Mouse (Mus musculus): ENCODE results near the gene Krt15. TPM values are rescaled to one million over a fixed set of nuclear protein-coding genes. Genes with fewer than 3 reads are reported as not detected.

Gene Krt15
- polyA plus RNA-seq, 1 experiment from 2014 or later, result 8.0 TPM

DNA sequence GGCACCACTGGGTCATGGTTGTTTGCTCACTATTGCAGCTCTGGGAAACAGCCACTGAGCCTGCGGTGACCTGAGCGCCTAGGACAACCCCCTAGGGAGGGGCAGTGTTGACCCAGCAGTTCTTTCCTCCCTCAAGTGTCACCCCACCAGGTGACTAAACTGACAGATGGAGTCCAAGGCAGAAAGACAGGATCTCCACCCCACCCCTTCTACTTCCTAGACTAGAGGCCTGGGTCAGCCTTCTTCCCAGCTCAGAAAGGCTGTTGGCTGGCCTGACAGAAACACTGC lies 22.0 kb downstream of the Krt15 start:
- no peaks in the 10 kb centered on the region for H3K4me1 ChIP-seq
- 75% methylated on average over 2 of the region's 2 CpGs for WGBS
- no peak overlapping the region for H3K4me2 ChIP-seq (replicated peaks)
- H3K9me3 ChIP-seq, result no peaks in the 10 kb centered on the region
- H3K27me3 ChIP-seq (replicated peaks), result no peaks in the 10 kb centered on the region
- H3K4me3 ChIP-seq, result no peak overlapping the region
- H3K27ac ChIP-seq, result no peak overlapping the region
- H3K36me3 ChIP-seq, result no peaks in the 10 kb centered on the region
- H3K9ac ChIP-seq, result no peak overlapping the region
- ATAC-seq (ENCODE audit: low FRiP score, low read depth), result no peak

DNA sequence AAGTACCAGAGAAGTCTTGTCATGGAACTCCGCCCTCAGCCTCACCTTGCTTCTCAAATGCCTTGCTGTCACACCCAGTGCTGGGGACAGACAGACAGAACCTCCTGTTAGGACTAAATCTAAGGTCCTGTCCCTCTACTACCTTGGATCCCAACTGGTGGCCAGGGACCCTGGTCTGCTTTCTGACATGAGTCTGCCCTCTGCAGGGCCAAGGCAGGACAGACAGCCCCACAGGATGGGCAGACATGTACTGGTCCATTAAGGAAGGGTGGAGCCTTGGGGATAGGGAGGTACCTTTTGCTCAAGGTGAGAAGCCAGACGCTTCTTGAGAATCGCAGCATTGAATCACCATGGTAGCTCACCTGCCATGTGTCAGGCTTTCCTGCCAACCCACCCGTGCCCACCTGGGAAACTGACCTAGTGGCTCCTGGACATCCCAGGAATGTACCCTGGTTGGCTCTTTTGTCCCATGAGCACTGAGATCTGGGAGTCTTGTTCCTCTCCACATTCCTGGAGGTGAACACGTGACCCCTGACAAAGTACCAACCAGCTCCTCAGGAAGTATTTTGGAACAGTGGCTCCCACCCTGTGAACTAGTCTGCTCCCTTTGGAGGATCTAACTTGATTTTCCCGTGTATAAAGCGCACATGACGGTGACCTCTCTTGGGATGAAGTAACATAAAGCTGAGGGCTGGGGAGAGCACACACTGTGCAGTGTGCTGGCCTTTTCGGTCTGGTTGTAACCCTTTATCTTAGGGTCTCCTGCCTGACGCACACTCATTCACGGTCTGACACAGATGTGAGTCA lies 22.6 kb downstream of the Krt15 start:
- Histone ChIP-seq H3K36me3 (no peaks in the 10 kb centered on the region), H3K4me3 (no peak overlapping the region), H3K9me3 (no peaks in the 10 kb centered on the region), H3K27me3 (replicated peaks) (no peaks in the 10 kb centered on the region), H3K4me1 (no peaks in the 10 kb centered on the region), H3K4me2 (replicated peaks) (no peak overlapping the region), H3K27ac (no peak overlapping the region), H3K9ac (no peak overlapping the region)
- WGBS, result 80% methylated on average over 11 of the region's 11 CpGs
- no peak for ATAC-seq (ENCODE audit: low FRiP score, low read depth)

DNA sequence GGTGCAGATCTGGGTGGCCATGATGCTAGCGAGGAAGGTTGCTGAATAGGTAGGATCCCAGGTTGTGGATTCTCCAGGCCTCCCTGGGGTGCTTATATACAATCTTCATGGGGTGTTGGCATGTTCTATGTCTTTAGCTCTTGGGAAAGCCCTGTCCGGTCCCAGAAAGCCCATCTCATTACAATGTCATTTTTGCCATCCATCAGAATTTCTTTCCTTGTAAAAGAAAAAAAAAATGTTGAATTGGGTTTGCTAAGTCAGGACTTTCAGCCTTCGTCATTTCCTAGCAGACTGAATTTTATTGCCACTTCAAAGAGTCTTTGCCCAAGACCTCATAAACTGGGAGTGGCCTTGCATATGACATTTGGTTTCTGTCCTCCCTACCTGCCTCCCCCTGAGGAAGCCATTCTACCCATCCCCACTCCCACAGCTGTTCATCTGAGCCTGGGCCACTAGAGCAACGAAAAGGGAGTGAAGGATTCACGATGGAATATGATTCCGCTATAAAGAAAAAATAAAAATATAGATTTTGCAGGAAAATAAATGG lies 30.1 kb downstream of the Krt15 start, which contains the start of gene Krt36:
TSS of gene Krt36 (minus strand) at position 51 of the 547 bp plus-strand sequence.
- H3K27ac ChIP-seq, result no peak within 1 kb of the TSS
- H3K27me3 ChIP-seq (replicated peaks), result no peaks in the 10 kb centered on the region
- H3K9ac ChIP-seq, result no peak within 1 kb of the TSS
- H3K4me2 ChIP-seq (replicated peaks), result no peak within 1 kb of the TSS
- ATAC-seq (ENCODE audit: low FRiP score, low read depth), result no peak
- H3K4me1 ChIP-seq, result no peaks in the 10 kb centered on the region
- 82% methylated on average over 6 of the region's 6 CpGs for WGBS
- no peaks in the 10 kb centered on the region for H3K9me3 ChIP-seq
- no peak within 1 kb of the TSS for H3K4me3 ChIP-seq
- H3K36me3 ChIP-seq, result no peaks in the 10 kb centered on the region

- no peaks in the 10 kb centered on the region for H3K27me3 ChIP-seq (replicated peaks)
- no peak overlapping the region for H3K4me3 ChIP-seq
- H3K4me2 ChIP-seq (replicated peaks), result no peak overlapping the region
- no peaks in the 10 kb centered on the region for H3K36me3 ChIP-seq
- H3K27ac ChIP-seq, result no peak overlapping the region
- no peak overlapping the region for H3K9ac ChIP-seq
- no peaks in the 10 kb centered on the region for H3K4me1 ChIP-seq
- 67% methylated on average over 15 of the region's 15 CpGs for WGBS
- no peak for ATAC-seq (ENCODE audit: low FRiP score, low read depth)
- no peaks in the 10 kb centered on the region for H3K9me3 ChIP-seq
Observed at GRCm38 (mm10) chr11:100102693-100103429, 32.9 kb downstream of the Krt15 start.

DNA sequence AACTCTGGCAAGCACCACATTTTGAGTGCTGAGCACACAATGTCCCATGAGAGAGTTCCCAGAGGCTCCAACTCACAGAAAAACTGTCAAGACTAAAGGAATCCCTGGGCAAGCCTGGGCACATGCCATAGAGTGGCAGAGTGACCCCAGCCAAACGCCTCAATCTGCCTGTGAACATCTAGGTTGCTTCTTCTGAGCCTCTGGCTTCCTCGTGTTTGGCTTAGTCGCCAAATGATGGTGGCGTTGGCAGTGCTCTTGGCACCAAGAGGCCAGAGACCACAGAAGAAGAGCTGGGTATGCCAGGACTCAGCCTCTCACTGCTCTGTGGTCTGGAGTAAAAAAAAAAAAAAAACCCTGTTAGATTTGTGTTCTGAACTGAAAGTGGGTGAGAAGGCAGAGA lies 35.3 kb downstream of the Krt15 start:
- 87% methylated on average over 4 of the region's 4 CpGs for WGBS
- Histone ChIP-seq H3K4me3 (no peak overlapping the region), H3K9me3 (no peaks in the 10 kb centered on the region), H3K36me3 (no peaks in the 10 kb centered on the region), H3K27ac (no peak overlapping the region), H3K27me3 (replicated peaks) (no peaks in the 10 kb centered on the region), H3K9ac (no peak overlapping the region), H3K4me1 (no peaks in the 10 kb centered on the region), H3K4me2 (replicated peaks) (no peak overlapping the region)
- ATAC-seq (ENCODE audit: low FRiP score, low read depth), result no peak

DNA sequence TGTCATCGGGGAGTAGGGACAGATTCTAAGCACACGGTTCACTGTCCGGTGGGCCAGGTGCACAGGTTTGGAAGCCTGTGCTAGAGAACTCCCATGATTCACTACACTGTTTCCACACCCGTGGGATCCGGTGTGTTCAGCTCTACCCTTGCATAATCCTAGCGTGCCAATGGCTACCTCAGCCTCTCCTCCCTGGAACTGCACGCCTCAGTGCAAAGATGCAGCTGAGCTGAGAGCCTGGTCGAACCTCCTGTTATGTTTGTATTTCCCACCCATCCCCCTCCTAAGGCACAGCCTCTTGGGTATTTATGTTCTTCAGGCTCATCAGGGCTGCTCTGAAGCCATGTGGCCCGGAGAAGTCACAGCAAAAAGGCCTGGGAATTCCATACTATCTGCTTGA lies 37.9 kb downstream of the Krt15 start:
- H3K36me3 ChIP-seq, result no peaks in the 10 kb centered on the region
- H3K27ac ChIP-seq, result no peak overlapping the region
- H3K27me3 ChIP-seq (replicated peaks), result no peaks in the 10 kb centered on the region
- no peak overlapping the region for H3K9ac ChIP-seq
- no peak overlapping the region for H3K4me3 ChIP-seq
- 72% methylated on average over 9 of the region's 9 CpGs for WGBS
- H3K9me3 ChIP-seq, result no peaks in the 10 kb centered on the region
- H3K4me1 ChIP-seq, result no peaks in the 10 kb centered on the region
- no peak for ATAC-seq (ENCODE audit: low FRiP score, low read depth)
- no peak overlapping the region for H3K4me2 ChIP-seq (replicated peaks)

- Histone ChIP-seq H3K36me3 (no peaks in the 10 kb centered on the region), H3K27me3 (replicated peaks) (no peaks in the 10 kb centered on the region), H3K4me3 (no peak within 1 kb of the TSS), H3K9ac (no peak within 1 kb of the TSS), H3K4me1 (no peaks in the 10 kb centered on the region), H3K4me2 (replicated peaks) (no peak within 1 kb of the TSS), H3K9me3 (no peaks in the 10 kb centered on the region), H3K27ac (no peak within 1 kb of the TSS)
- WGBS, result 76% methylated on average over 9 of the region's 9 CpGs
- ATAC-seq (ENCODE audit: low FRiP score, low read depth), result no peak
Observed at GRCm38 (mm10) chr11:100096141-100096540, 39.6 kb downstream of the Krt15 start, which contains the start of gene Krt35. Gene Krt35, minus strand, starts transcription at chr11:100096241.

GRCm38 (mm10) chr11:100088378-100089025 lies 47.2 kb downstream of the Krt15 start:
- H3K36me3 ChIP-seq, result no peaks in the 10 kb centered on the region
- no peaks in the 10 kb centered on the region; the same call in 1 of the 2 replicates for H3K9me3 ChIP-seq
- no peak for ATAC-seq (ENCODE audit: low FRiP score, low read depth)
- no peak overlapping the region for H3K27ac ChIP-seq
- no peak overlapping the region for H3K4me2 ChIP-seq (replicated peaks)
- no peaks in the 10 kb centered on the region for H3K27me3 ChIP-seq (replicated peaks)
- no peaks in the 10 kb centered on the region for H3K4me1 ChIP-seq
- no peak overlapping the region for H3K4me3 ChIP-seq
- H3K9ac ChIP-seq, result no peak overlapping the region
- WGBS, result 75% methylated on average over 7 of the region's 7 CpGs

DNA sequence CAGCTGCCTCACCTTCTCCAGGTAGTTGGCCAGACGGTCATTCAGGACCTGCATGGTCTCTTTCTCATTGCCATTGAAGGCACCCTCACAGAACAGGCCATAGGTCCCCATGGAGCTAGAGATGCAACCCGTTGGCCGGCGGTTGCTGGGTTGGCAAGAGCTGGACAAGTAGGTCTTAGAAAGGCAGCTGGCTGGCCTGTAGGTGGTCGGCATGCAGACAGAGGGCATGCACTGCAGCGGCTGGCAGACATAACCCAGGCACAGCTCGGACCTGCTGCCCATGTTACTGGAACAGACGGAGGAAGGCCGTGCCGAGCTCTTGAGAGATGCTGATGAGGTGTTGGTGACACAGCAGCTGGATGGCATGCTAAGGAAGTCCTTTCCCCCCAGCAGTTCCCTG lies 47.9 kb downstream of the Krt15 start, which contains the start of gene Krt32:
TSS of gene Krt32 (minus strand) at position 366 of the 400 bp plus-strand sequence.
- H3K27ac ChIP-seq, result no peak within 1 kb of the TSS
- H3K36me3 ChIP-seq, result no peaks in the 10 kb centered on the region
- H3K4me2 ChIP-seq (replicated peaks), result no peak within 1 kb of the TSS
- H3K9me3 ChIP-seq, result no peaks in the 10 kb centered on the region; the same call in 1 of the 2 replicates
- no peak within 1 kb of the TSS for H3K4me3 ChIP-seq
- H3K9ac ChIP-seq, result no peak within 1 kb of the TSS
- H3K4me1 ChIP-seq, result no peaks in the 10 kb centered on the region
- no peak for ATAC-seq (ENCODE audit: low FRiP score, low read depth)
- H3K27me3 ChIP-seq (replicated peaks), result no peaks in the 10 kb centered on the region
- WGBS, result 95% methylated on average over 10 of the region's 10 CpGs

Other genes with a start within 250 kb of the Krt15 start
- not detected in 2 replicates for gene Krtap31-1, start 228.0 kb downstream of the Krt15 start, polyA plus RNA-seq (2016; fragmentation: Nextera tagmentation; extraction: Ambion mirVana)
- not detected in 2 replicates for gene Gm11565, start 221.2 kb downstream of the Krt15 start, polyA plus RNA-seq (2016; fragmentation: Nextera tagmentation; extraction: Ambion mirVana)
- not detected in 2 replicates for gene Krtap31-2, start 199.6 kb downstream of the Krt15 start, polyA plus RNA-seq (2016; fragmentation: Nextera tagmentation; extraction: Ambion mirVana)
- gene Krtap9-5, start 187.5 kb downstream of the Krt15 start, polyA plus RNA-seq (2016; fragmentation: Nextera tagmentation; extraction: Ambion mirVana), result not detected in 2 replicates
- gene Krtap29-1, start 156.9 kb downstream of the Krt15 start, polyA plus RNA-seq (2016; fragmentation: Nextera tagmentation; extraction: Ambion mirVana), result not detected in 2 replicates
- 0.14 TPM in 1 of 2 replicates, not detected in the other for gene Krtap16-1, start 149.3 kb downstream of the Krt15 start, polyA plus RNA-seq (2016; fragmentation: Nextera tagmentation; extraction: Ambion mirVana)
- gene Krtap17-1, start 141.9 kb downstream of the Krt15 start, polyA plus RNA-seq (2016; fragmentation: Nextera tagmentation; extraction: Ambion mirVana), result 0.37 TPM in 1 of 2 replicates, not detected in the other
- gene Krt33a, start 119.7 kb downstream of the Krt15 start, polyA plus RNA-seq (2016; fragmentation: Nextera tagmentation; extraction: Ambion mirVana), result not detected in 2 replicates
- gene Krt33b, start 106.1 kb downstream of the Krt15 start, polyA plus RNA-seq (2016; fragmentation: Nextera tagmentation; extraction: Ambion mirVana), result not detected in 2 replicates
- not detected in 2 replicates for gene Krt34, start 94.4 kb downstream of the Krt15 start, polyA plus RNA-seq (2016; fragmentation: Nextera tagmentation; extraction: Ambion mirVana)
- gene Krt31, start 85.4 kb downstream of the Krt15 start, polyA plus RNA-seq (2016; fragmentation: Nextera tagmentation; extraction: Ambion mirVana), result not detected in 2 replicates
- gene Krt32, start 47.7 kb downstream of the Krt15 start, polyA plus RNA-seq (2016; fragmentation: Nextera tagmentation; extraction: Ambion mirVana), result not detected in 2 replicates
- not detected in 2 replicates for gene Krt35, start 39.7 kb downstream of the Krt15 start, polyA plus RNA-seq (2016; fragmentation: Nextera tagmentation; extraction: Ambion mirVana)
- gene Krt36, start 30.3 kb downstream of the Krt15 start, polyA plus RNA-seq (2016; fragmentation: Nextera tagmentation; extraction: Ambion mirVana), result not detected in 2 replicates
- gene Krt13, start 14.4 kb downstream of the Krt15 start, polyA plus RNA-seq (2016; fragmentation: Nextera tagmentation; extraction: Ambion mirVana), result 0.23 and 0.52 TPM in 2 replicates
- 3.4 and 3.7 TPM in 2 replicates for gene Krt19, start 12.7 kb upstream of the Krt15 start, polyA plus RNA-seq (2016; fragmentation: Nextera tagmentation; extraction: Ambion mirVana)
- 0.11 TPM in 1 of 2 replicates, not detected in the other for gene Krt9, start 57.3 kb upstream of the Krt15 start, polyA plus RNA-seq (2016; fragmentation: Nextera tagmentation; extraction: Ambion mirVana)
- 10.5 and 11.6 TPM in 2 replicates for gene Krt14, start 71.6 kb upstream of the Krt15 start, polyA plus RNA-seq (2016; fragmentation: Nextera tagmentation; extraction: Ambion mirVana)
- not detected in 2 replicates for gene Krt16, start 113.0 kb upstream of the Krt15 start, polyA plus RNA-seq (2016; fragmentation: Nextera tagmentation; extraction: Ambion mirVana)
- gene Krt17, start 125.1 kb upstream of the Krt15 start, polyA plus RNA-seq (2016; fragmentation: Nextera tagmentation; extraction: Ambion mirVana), result 2.7 TPM in 2 replicates
- not detected in 2 replicates for gene Krt42, start 133.9 kb upstream of the Krt15 start, polyA plus RNA-seq (2016; fragmentation: Nextera tagmentation; extraction: Ambion mirVana)
- 1,410 and 1,478 TPM in 2 replicates for gene Eif1, start 184.0 kb upstream of the Krt15 start, polyA plus RNA-seq (2016; fragmentation: Nextera tagmentation; extraction: Ambion mirVana)
- not detected in 2 replicates for gene Gast, start 198.5 kb upstream of the Krt15 start, polyA plus RNA-seq (2016; fragmentation: Nextera tagmentation; extraction: Ambion mirVana)
- gene Hap1, start 220.2 kb upstream of the Krt15 start, polyA plus RNA-seq (2016; fragmentation: Nextera tagmentation; extraction: Ambion mirVana), result 39.9 and 42.0 TPM in 2 replicates

All from neural tube, embryonic 12.5 days (tissue).